Mouse (Mus musculus) thymus, postnatal 14 days (tissue): ENCODE measurements around the gene Spag16.

Experiments
- DNase-seq: peaks from one replicate; pipeline ENCODE4 v3.0.0; 2021

The Spag16 gene

GRCm38 (mm10) chr1:70104683-70105082 lies 277.9 kb downstream of the Spag16 start:
- no peak for DNase-seq

DNA sequence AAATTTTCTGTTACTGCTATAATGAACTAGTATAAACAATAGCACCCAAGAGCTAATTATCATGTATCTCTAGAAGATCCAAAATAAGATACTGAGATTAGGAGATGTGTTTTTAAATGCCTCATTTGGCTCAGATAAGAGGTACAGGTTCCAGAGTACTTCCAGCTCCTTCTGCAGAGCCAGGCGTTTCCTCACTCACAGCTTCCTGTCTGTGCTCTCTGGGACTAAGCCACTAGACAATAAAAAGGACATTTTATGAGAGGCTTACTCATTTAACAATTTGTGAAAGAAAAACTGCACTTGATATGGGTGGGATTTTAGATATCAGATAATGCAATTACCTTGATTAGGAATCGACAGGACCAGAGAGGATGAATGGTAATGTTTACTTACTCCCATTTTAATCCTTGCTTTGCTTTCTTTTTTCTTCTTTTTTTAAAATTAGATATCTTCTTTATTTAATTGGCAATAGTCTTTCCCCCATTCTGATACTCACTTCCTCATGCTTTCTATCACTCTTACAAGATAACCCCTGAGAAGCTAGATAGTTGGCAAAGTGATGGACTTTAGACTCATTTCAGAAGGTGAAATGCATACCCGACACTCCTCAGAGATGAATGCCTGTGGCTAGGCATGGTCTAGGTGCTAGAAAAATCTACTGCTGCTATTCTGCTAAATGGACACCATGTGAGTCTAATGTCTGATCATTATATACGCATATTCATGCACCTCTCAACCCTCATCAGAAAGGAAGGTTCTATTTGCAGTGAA lies 289.6 kb downstream of the Spag16 start:
- no peak for DNase-seq

GRCm38 (mm10) chr1:70128035-70128434 lies 301.3 kb downstream of the Spag16 start:
- peak; percentile 27 for DNase-seq

DNA sequence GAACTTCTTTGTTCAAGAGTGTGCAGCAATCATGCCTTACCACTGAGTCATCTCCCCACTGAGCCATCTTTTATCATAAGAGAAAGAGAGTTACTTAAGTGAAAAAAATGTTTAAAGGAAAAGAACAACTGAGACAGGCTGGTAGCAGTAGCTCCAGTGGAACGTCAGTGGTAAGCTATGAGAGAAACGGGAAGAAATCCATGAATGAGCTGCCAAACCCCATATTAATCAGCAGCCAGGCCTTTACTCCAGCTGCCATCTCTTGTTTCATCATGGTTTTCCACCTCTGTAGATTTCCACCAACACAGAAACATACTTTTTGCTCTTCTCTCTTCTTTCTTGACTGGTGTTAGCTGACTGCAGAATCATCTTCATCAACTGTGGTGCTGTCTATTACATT lies 308.8 kb downstream of the Spag16 start:
- DNase-seq: no peak

DNA sequence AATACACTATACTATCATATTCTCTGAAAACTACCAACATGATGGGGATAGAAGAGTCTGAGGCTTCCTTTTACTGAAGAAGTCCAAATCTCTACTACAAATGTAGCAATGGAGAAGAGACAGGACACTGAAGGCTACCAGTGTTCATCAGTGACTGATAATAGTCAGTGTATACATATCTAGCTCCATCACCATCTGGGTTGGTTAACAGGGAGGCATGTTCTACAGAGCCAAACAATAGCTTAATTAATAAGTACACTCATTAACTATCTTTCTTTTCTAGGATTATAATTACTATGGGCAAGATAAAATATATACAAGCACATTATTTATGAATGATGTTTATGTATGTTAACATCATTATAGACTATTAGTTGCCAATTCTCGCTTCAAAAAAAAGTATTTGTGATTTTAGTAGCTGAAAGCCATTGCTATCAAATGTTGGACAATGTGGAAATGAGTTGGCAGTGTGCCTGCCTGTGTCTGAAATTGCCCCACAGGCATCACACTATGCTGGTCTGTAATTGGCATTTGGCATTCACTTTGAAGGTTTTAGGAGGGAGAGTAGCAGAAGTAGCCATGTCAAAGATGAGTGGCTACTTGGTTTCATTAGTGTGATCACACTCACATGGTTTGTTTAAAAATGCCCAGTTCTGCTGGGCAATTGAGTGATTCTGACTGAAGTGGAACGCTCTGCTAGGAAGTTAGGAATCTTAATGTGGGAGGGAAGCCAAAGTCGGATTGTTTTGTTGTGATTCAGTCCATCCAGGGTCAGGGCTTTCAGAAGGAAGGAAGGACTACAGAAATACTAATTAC lies 338.8 kb downstream of the Spag16 start:
- no peak for DNase-seq

DNA sequence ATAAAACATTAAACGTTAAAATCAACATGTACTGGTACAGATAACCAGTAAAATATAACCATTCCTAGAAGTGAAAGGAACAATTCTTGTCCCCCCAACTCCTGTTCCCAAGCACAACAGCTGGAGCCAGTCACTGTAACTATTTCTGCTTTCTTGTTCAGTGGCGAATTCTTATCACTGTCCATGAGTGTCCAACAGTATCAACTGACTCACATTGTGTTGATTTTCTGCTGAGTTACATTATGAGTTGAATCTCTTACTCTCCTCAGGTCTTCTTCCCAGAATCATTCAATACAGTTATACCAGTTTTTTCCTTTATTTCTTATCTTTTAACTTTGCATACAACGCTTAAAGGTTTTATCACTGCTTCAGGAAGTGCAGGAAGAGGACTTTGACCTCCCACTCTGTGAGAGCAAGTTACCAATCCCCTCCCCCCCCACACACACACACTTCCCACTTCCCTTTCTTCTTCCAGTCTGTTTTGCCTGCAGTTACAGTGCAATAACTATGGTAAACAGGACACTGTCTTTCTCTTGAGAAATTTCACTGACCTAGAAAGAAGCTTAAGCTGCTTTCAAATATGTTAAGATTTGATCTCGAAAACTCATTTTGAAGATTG lies 353.5 kb downstream of the Spag16 start:
- no peak for DNase-seq

GRCm38 (mm10) chr1:70264815-70265214 lies 438.0 kb downstream of the Spag16 start:
- DNase-seq: no peak

- no peak for DNase-seq
Observed at GRCm38 (mm10) chr1:70265920-70266505, 439.2 kb downstream of the Spag16 start.

- DNase-seq: peak; percentile 4
Observed at GRCm38 (mm10) chr1:70270139-70270538, 443.4 kb downstream of the Spag16 start.

GRCm38 (mm10) chr1:70272753-70273152 lies 446.0 kb downstream of the Spag16 start:
- DNase-seq: no peak

DNA sequence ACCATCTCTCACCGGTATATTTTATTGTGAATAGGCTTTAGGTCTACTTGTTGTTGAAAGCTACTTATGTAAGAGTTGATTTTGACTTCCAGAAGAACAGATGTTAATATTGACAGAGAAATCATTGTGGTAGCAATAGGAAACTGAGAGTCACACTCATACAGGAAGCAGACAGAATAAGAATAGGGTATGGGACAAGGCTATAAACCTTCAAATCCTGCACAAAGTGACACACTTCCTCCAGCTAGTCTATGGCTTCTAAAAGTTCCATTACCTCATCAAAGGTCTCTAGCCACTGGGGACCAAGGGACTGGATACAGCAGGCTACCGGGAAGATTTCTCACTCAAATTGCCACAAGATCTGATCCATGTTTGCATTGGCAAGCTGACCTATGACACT lies 452.5 kb downstream of the Spag16 start:
- no peak for DNase-seq

DNA sequence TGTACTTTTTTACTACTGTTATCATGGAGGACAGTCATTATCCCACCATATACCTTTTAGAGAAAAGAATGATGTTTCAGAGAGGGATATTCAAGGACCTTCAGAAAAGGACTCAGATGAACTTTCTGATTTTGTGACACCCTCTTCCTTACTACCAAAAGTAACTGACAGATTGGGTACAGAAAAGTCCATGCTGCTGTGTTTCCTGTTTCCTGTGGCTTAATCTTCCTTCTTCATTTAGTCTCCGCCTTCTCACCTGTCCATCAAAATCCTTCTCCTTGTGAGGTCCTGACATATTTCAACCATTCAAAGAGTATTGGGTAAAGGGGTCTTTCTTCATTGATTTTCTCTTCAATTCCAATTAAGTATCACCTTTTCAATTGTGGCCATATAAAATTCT lies 456.6 kb downstream of the Spag16 start:
- no peak for DNase-seq

DNA sequence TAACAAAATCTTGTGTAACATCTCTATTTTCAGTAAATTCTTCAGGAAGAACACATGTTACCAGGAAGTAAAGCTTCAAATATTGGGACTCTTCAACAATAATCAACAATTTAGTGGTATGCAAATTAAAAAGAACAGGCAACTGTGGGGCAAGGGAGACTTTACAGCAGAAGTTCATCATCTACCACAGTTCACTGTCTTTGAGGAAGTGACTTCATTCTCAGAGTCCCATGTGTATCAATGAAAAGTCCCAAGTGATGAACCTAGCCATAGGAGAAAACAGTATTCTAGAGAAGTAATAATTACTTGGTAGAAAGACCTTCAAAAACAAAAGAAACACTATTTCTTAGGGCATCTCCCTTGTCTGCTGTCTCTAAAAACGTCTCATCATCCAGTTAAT lies 457.4 kb downstream of the Spag16 start:
- no peak for DNase-seq

DNA sequence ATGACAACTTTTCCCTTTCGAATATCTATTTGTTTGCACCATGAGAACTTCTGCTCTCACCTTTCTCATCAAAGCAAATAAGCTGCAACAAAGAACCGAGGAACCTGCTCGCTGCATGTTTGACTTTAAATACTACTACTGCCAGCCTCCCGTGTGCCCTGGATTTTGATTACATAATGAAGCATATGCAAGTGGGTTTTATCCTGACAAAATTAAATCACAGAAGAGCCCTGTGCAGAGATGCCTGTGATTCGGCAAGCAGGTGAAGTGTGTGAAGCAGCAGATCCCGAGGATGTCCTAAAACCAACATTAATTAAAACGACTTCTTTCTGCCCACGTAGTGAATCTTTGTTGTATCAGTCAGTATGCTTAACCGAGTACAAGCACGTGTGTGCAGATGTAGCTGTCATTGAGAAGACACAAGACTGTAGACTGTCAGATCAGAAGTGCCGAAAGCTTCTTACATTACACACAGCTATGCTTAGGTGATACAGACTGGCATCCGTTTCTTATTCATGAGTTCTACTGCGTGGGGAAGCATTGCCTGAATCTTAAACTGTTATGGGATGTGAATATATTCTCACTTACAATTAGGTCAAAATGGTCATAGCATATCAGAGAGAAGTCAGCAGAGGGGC lies 489.5 kb downstream of the Spag16 start:
- DNase-seq: no peak

- no peak for DNase-seq
Observed at GRCm38 (mm10) chr1:70320951-70321350, 494.2 kb downstream of the Spag16 start.

- DNase-seq: no peak
Observed at GRCm38 (mm10) chr1:70346179-70346578, 519.4 kb downstream of the Spag16 start.

GRCm38 (mm10) chr1:70351371-70351770 lies 524.6 kb downstream of the Spag16 start:
- no peak for DNase-seq

DNA sequence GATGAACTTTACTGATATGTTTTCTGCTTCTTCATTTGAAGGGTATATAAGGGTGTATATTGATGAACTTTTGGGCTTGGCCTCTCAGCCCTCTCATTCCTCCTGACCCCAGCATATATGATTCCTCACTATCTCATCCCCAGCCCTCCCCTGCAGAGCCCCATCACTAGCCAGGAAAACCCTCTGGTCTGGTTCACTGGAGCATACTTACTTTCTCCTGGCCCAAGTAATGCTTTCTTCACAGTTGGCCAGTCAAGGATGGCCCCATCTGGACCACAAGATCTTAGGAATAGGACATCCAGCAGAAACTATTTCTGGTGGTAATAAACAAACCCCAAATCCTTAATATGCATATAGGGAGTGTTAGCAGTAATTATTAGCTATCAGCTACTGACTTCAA lies 527.2 kb downstream of the Spag16 start:
- no peak for DNase-seq

DNA sequence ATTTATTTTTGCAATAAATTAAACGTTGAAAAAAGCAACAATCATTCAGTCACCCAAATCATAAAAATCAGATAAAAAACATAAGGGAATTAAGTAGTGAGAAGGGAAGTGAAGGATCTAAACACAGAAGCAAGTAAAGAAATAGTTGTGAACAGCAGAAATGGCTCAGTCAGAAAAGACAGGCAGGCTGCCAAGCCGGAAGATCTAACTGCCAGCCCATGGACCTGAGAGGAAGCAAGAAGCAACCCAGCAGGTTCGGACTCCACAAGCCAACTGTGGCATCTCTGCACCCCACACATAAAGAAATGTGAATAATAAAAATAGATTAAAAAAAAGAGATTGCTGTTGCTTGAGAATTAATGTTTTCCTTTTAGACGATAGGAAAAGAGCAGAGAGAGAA lies 545.0 kb downstream of the Spag16 start:
- no peak for DNase-seq

DNA sequence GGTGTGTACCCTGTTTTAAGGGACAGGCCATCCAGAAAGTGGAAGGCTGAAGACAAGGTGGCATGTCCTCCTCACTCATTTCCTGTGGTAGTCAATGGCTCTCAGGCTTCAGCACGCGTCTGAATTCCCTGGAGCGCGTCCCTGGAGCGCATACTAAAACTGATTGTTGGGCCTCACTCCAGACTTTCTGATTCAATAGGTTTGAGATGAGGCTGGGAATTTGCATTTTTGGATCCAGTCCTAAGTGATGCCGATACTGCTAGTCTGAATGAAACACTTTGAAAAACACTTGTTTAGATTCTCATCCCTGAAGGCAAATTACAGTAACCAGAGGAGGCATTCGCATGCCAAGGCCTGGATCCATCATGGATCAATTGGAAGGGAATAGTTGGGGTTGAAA lies 553.3 kb downstream of the Spag16 start:
- DNase-seq: no peak

- no peak for DNase-seq
Observed at GRCm38 (mm10) chr1:70442209-70443080, 615.7 kb downstream of the Spag16 start.

GRCm38 (mm10) chr1:70479864-70480263 lies 653.1 kb downstream of the Spag16 start:
- DNase-seq: no peak
